Mouse (Mus musculus) kidney, adult 11 months (tissue): ENCODE measurements around the gene Lrrc8a.
A peak's percentile ranks its signal among the peaks of the same experiment; 100 is the strongest.

Experiments used
- DNase-seq: peaks from one replicate; pipeline ENCODE4 v3.0.0; 2022

The Lrrc8a gene

GRCm38 (mm10) chr2:30262840-30263441 lies 25.4 kb downstream of the Lrrc8a start:
- DNase-seq: peak; percentile 71

DNA sequence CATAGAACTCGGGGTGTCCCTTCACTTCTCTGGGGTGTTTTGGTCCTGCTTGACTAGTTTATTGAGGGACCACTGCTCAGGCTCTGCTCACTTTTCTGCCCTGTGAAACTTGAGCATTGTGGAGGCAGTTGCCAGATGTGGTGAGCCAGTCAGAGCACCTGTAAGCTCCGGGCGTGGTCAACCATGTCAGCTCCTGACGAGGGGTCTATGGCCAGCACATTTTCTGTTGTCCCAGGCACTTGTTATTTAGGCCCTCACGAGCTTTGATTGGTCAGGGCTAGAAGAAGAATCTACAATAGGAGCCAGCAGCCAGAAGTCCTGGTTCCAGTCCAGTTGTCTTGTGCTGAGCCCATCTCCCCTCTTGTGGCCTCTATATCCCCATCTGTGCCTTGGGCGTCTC lies 26.3 kb downstream of the Lrrc8a start:
- peak; percentile 11 for DNase-seq

GRCm38 (mm10) chr2:30264671-30265519 lies 27.4 kb downstream of the Lrrc8a start:
- DNase-seq: peak; percentile 48

GRCm38 (mm10) chr2:30265767-30266253 lies 28.3 kb downstream of the Lrrc8a start, which contains the start of gene Phyhd1:
Gene Phyhd1, plus strand, starts transcription at chr2:30266203.
- DNase-seq: peak; percentile 89

GRCm38 (mm10) chr2:30266392-30266941 lies 29.0 kb downstream of the Lrrc8a start:
- peak; percentile 94 for DNase-seq

- no peak for DNase-seq
Measured at GRCm38 (mm10) chr2:30267466-30267865, 30.0 kb downstream of the Lrrc8a start.

- no peak for DNase-seq
Measured at GRCm38 (mm10) chr2:30268371-30268770, 30.9 kb downstream of the Lrrc8a start.

GRCm38 (mm10) chr2:30269241-30269990 lies 31.9 kb downstream of the Lrrc8a start:
- DNase-seq: peak; percentile 8

DNA sequence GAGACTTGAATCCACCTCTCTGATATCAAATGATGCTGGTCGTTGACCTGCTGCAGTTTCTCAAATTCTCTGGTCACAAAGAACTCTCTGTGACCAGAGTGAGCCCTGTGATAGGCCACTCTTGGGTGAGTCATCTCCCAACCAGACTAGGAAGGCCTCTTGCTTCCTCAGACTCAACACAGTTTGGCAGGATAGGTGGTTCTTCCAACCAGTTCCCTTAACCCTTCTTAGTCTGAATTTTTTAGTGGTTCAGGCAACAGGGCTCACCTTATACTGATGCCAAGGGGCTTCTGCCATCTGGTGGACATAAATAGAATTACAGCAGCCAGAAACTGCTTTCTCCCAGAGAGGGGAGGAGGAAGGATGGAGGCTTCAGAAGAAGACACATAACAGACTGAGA lies 32.6 kb downstream of the Lrrc8a start:
- peak; percentile 75 for DNase-seq

GRCm38 (mm10) chr2:30280743-30281142 lies 43.2 kb downstream of the Lrrc8a start, which contains the start of gene Gm28038:
Gene Gm28038, plus strand, starts transcription at chr2:30281043.
- DNase-seq: no peak

- no peak for DNase-seq
Measured at GRCm38 (mm10) chr2:30281651-30282050, 44.1 kb downstream of the Lrrc8a start.

DNA sequence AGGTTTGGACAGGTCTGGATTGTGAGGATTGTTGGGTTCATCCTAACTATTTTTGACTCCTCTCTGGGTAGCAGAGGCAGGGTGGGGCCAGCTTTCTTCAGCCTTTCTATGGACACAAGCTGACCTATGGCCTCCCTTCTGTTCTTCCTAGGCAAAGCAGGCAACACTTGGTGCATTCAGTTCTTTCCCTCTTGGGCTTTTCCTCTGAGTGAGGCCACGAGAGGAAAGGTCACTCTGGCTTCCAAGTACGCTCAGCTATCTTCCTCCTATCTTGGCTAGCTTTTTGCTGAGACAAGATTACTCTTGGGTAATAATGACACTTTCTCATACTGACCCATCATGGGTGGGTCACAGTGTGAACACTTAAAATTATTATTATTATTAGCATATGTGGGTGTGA lies 45.7 kb downstream of the Lrrc8a start:
- DNase-seq: no peak

- DNase-seq: no peak
Measured at GRCm38 (mm10) chr2:30285004-30285403, 47.5 kb downstream of the Lrrc8a start.

GRCm38 (mm10) chr2:30285416-30286181 lies 48.1 kb downstream of the Lrrc8a start:
- no peak for DNase-seq

GRCm38 (mm10) chr2:30286192-30287026 lies 48.9 kb downstream of the Lrrc8a start, which contains the start of the genes Dolk and Nup188:
Gene Dolk, minus strand, starts transcription at chr2:30286334.
Gene Nup188, plus strand, starts transcription at chr2:30286397.
- DNase-seq: peak; percentile 90

GRCm38 (mm10) chr2:30287027-30287373 lies 49.5 kb downstream of the Lrrc8a start:
- DNase-seq: no peak

DNA sequence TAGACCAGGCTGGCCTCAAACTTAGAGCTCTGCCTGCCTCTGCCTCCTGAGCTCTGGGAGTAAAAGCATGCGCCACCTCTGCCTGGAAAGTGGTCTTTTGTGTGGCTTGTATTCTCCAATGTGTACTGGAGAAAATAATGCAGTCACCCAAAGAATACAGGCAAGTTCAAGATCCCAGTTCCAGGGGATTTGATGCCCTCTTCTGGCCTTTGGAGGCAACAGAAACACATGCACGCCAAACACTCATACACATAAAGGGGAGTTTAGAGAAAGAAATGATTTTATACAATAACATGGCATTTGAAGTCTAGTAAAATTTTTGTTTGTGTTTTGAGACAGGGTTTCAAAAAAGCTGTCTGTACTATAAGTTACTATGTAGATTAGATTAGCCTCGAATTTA lies 62.0 kb downstream of the Lrrc8a start:
- DNase-seq: no peak

- DNase-seq: peak; percentile 20
Measured at GRCm38 (mm10) chr2:30299966-30300365, 62.5 kb downstream of the Lrrc8a start.

- DNase-seq: no peak
Measured at GRCm38 (mm10) chr2:30306087-30306486, 68.6 kb downstream of the Lrrc8a start.

DNA sequence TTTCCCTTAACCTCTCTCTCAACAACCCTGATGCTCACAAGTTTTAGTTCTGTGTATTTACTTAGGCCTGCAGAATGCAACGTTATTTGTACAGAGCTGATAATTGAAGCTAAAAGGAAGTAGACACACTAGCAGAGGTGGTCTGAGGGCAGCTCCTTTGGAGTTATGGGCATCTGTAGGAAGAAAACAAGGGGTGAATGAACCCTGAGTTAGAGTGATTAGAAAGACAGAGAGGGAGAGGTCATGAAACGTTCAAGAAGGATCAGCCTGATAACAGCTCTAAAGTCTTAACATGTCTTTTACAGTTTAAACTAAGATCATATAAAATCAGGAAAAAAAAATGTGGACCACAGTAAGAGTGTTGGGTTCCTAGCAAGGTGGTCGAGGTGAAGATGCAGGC lies 71.8 kb downstream of the Lrrc8a start:
- no peak for DNase-seq

- DNase-seq: no peak
Measured at GRCm38 (mm10) chr2:30311481-30311880, 74.0 kb downstream of the Lrrc8a start.
